Mouse (Mus musculus) testis, adult 2 months (tissue): ENCODE measurements around the gene Nr2f6.

Source experiments
- CTCF ChIP-seq: fragments of 200-500 bp; IDR thresholded peaks from 2 replicates; pipeline ENCODE4 v1.5.1; 2012; ENCODE audit warnings: low read depth, mild to moderate bottlenecking, inconsistent platforms, low read length, moderate library complexity; ENCODE audit not compliant: control insufficient read depth, insufficient read depth, insufficient replicate concordance
- POLR2A ChIP-seq: fragments of 200-500 bp; IDR thresholded peaks from 2 replicates; pipeline ENCODE4 v1.6.1; 2012; ENCODE audit warnings: low read depth, mild to moderate bottlenecking, inconsistent platforms, low read length, moderate library complexity; ENCODE audit not compliant: control insufficient read depth

DNA sequence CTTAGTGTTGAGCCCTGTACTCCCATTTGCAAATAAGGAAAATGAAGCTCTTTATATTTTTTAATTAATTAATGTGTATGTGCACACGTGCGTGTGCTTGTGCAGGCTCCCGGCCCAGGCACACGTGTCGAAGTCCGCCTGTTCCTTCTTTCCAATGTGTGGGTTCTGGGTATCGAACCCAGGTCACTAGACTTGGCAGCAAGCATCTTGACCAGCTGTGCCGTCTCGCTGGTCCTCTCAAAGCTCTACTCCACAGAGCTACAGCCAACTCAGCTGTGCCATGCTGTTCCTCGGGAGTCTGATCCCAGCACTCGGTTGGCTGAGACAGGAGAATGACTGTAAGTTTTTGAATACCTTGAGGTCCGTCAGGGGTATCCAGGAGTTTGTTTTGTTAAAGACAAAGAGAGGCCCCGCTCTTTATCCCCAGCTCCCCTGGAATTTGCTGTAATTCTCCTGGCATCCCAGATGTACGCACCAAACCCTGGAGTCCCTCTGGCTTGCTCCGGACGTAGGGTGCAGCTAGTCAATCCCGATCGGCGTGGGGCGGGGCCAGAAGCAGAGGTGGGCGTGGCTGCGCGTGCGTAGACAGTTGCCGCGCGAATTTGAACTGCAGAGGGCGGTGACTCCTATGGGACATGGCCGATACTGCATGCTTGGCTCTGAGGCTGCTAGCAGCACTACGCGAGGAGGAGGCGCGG is 23.8 kb upstream of the Nr2f6 start, which contains the start of gene Ankle1:
- TF ChIP-seq CTCF: peak; percentile 50; the same call in 1 of the 2 replicates
- no peak; the same call in 1 of the 2 replicates for TF ChIP-seq POLR2A
